Mouse (Mus musculus) T-cell, adult 2 months (primary cell): ENCODE results near the gene Ddb1.
A peak's percentile ranks its signal among the peaks of the same experiment; 100 is the strongest.
"Not testable (repeated sequence)": the region's sequence is repeated elsewhere in the genome, so short reads cannot be mapped to it uniquely, and the experiment has no call there.

ENCODE experiments used
- DNase-seq: peaks from one replicate; pipeline ENCODE4 v3.0.0; 2022; ENCODE audit warnings: low spot score

Ddb1 gene

GRCm38 (mm10) chr19:10605293-10605900 lies at the start of gene Ddb1, which contains the start of gene Tkfc:
TSS of gene Ddb1 (plus strand) at chr19:10605327.
TSS of gene Tkfc (minus strand) at chr19:10605654.
- peak; percentile 98 for DNase-seq

DNA sequence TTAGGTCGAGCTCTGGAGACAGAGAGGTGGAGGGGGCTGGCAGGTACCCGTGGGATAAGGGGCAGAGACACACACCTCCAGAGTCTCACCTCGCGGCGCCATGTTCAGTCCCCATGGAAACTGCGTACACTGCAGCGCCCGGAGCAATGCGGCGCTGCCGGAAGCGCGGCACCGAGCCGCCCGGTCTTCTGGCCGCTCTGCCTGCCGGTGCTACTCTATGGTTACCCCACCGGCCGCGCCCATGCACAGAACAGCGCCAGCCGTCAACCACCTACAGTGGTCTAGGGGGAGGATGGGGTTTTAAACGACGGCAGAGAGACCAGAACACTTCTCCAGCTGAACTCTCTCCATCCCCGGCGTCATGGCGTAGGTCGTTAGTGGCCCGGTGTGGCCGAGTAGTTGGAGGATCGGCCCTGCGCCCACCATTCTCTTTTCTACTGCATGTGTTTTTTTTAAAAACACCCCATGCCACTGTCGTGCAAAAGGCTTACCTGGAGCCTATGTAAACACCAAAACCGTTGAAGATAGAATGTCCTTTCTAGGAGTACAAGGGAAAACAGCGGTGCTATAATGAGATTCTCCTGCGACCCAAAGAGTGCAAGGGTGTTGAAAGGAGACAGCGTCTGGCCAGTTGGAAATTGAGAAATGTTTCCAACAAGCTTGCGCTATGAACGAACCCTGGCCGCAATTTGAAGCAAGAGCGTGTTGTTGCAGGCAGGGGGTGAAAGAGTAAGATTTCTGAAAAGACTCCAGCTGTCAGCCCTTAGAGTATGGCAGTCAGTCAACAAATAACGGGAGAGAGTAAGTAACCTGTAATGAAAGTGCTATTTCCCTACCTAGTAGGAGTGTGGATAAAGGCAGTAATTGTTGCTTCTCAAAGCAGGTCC lies 49.3 kb upstream of the Ddb1 start, which contains the start of gene Tmem216:
Tmem216 (minus strand) TSS at position 615 of the 887 bp plus-strand sequence.
- peak; percentile 86 for DNase-seq

- no peak for DNase-seq
Measured at GRCm38 (mm10) chr19:10557001-10557400, 48.1 kb upstream of the Ddb1 start.

GRCm38 (mm10) chr19:10557430-10557829 lies 47.7 kb upstream of the Ddb1 start:
- no peak for DNase-seq

GRCm38 (mm10) chr19:10557837-10558375 lies 47.2 kb upstream of the Ddb1 start:
- DNase-seq = not testable (repeated sequence)

DNA sequence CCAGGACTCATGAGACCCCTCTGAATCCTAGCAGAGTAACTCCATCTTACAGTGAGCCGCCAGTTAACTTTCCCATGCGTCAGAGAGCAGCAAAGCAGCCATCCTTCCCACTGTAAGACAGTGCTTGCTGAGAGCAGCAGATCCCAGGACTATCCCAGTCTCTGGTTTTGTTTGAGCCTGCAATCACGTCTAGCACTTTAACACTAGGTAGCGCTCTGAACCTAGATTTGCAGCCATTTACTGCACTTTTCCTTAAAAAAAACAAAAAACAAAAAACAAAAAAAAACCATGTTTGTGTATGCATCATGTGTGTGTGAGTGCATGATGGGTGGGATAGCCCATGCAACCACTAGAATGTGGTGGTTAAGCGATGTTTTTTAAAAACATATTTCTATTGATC lies 45.0 kb upstream of the Ddb1 start:
- no peak for DNase-seq

GRCm38 (mm10) chr19:10561558-10562314 lies 43.4 kb upstream of the Ddb1 start:
- DNase-seq = no peak

DNA sequence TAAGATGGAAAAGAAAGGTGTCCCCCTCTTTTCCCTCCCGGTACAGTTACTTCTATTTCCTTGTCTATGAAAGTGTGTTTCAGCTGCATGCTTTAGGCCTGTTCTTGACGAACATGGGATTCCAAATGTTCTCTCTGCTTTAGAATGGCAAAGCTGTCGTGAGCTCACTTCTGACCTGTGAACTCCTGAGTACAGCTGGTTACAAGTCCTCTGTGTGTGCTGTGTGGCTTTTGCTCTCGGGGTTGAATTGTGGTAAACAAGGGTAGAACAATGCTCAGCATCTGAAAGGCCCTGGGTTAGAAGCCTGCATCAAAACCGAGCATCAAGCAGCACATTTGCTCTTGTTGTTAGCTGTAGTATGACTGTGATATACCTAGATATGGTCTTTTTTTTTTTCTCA lies 42.8 kb upstream of the Ddb1 start:
- no peak for DNase-seq

DNA sequence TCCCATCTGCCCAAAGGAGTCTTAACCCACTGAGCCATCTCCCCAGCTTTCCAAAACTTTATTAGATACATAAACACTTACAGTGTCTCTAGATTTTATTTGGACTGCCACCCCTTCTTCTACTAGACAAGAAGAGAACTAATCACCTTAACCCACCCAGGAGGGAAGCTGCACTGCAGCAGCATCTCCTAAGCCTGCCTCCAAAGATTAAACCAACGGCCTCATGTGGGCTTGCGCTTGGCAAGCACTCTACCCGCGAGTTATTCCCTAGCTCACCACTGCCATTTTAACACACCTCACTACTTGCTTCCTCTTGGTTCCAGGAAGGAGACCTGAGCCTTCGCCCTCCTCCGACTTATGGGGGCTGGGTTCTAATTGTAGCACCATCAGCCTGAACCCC lies 40.8 kb upstream of the Ddb1 start:
- no peak for DNase-seq

DNA sequence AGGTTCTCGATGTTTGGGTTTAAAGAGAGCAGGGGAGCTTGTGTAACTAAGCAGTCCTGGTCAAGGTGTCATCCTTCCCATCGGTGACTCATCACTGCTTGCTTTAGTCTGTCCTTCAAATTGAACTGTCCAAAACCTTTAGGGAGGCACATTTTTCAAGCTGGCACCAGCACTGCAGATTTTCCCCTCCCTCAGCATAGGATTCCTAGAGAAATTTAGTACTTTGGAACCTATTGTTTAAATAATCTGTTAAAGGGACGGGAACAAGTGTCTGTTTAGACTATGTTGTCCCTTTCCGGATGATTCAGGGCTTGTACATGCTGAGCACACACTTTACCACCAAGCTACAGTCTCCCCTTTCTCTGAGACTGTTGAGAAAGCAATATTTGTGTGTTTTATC lies 39.9 kb upstream of the Ddb1 start:
- no peak for DNase-seq

- DNase-seq = no peak
Measured at GRCm38 (mm10) chr19:10569627-10570026, 35.5 kb upstream of the Ddb1 start.

GRCm38 (mm10) chr19:10576690-10577561 lies 28.2 kb upstream of the Ddb1 start, which contains the start of the genes Cyb561a3 and Tmem138:
TSS of gene Cyb561a3 (plus strand) at chr19:10577172.
TSS of gene Tmem138 (minus strand) at chr19:10577362.
- peak; percentile 93 for DNase-seq

DNA sequence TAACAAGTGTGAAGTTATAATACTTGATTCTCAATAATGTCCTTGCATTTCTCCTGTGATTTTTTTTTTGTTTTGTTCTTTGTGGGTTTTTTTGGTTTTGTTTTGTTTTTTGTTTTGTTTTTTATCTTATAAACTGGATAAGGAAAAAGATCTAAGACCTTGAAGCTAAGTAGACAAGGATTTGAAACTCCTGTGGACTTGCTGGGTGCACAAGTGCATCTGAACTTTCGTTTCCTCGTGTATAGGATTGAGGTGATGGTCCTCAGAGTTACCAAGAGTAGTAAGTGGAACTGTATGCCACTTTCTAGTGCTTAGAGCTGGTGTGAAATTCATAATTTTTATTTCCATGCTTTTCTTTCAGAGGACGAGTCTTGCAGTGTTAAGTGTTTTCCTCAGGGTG lies 25.0 kb upstream of the Ddb1 start:
- DNase-seq = no peak

- no peak for DNase-seq
Measured at GRCm38 (mm10) chr19:10580761-10581160, 24.4 kb upstream of the Ddb1 start.

DNA sequence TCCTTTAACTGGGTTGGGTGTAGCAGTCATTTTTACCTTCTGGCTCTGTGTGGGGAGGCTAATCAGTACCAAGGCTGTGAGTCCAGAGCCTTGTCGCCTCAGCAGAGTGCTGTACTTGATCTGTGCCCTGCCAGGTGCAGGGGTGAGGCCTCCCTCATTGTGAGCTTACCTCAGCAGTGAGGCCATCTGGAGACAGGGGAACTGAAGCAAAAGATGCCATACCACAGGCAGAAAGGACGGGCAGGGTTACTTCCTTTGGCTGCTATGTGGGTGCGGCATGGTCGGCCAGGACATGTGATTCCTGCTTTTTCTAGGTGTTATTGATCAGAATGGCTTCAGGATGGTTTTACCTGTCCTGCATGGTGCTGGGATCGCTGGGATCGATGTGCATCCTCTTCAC lies 23.1 kb upstream of the Ddb1 start:
- DNase-seq = no peak

DNA sequence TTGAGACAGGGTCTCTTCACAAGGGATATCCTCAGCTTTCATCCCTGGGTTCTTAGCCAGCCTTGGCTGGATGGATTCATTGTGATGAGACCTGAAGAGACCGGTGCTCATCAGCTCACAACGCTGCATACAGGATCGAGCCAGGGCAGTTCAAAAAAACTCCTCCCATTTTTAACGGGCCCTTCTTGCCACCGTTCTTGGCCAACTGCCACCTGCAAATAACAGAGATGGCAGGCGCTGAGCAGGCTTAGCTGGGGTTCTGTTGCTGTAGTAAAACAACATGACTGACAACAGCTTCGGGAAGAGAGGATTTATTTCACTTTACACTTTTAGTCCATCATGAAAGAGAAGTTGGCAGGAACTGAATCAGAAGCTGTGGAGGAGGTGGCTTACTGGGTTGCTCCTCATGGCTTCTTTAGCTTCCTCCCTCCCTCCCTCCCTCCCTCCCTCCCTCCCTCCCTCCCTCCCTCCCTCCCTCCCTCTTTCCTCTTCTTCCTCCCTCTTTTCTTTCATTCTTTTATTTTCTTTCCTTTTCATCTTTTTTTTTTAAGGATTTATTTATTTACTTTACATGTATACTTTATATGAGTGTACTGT lies 21.5 kb upstream of the Ddb1 start:
- no peak for DNase-seq

GRCm38 (mm10) chr19:10585112-10585511 lies 20.0 kb upstream of the Ddb1 start:
- DNase-seq = no peak

- no peak for DNase-seq
Measured at GRCm38 (mm10) chr19:10587231-10587630, 17.9 kb upstream of the Ddb1 start.

GRCm38 (mm10) chr19:10589127-10589857 lies 15.8 kb upstream of the Ddb1 start:
- DNase-seq = no peak

DNA sequence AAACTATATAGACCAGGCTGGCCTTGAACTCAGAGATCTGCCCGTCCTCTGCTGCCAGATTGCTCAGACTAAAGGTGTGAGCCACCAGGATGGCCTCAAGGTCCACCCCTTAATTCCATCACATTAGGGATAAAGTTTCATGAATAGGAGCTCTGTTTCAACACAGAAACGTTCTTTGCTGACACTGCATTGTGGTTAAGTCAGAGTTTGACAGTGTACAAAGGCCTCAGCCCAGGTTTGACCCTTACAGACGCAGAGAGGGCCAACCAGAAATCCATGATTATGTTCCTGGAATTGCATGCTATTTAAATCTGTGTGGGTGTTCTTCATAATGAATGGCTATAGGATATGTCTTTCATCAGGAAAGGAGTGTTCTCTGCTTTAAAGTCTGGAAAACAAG lies 14.8 kb upstream of the Ddb1 start:
- no peak for DNase-seq
